Mouse (Mus musculus): ENCODE results near the gene Ifi202b. TPM values are rescaled to one million over a fixed set of nuclear protein-coding genes. Genes with fewer than 3 reads are reported as not detected.
"Not testable (repeated sequence)": the region's sequence is repeated elsewhere in the genome, so short reads cannot be mapped to it uniquely, and the experiment has no call there.

The Ifi202b gene
- polyA plus RNA-seq, 1 experiment from 2014 or later: not detected

- TF ChIP-seq CTCF (IDR thresholded peaks at IDR 0.05; ENCODE audit: low read depth): no peak
- Histone ChIP-seq H3K9ac (ENCODE audit: low read depth, low read length) (no peak overlapping the region), H3K4me1 (replicated peaks; ENCODE audit: control insufficient read depth, insufficient read depth, low read length) (no peaks in the 10 kb centered on the region), H3K27me3 (replicated peaks; ENCODE audit: control insufficient read depth, insufficient read depth, low read length) (peaks cover 5% of the 10 kb centered on the region; the same call in 1 of the 2 replicates), H3K4me3 (ENCODE audit: low read depth, low read length) (no peak overlapping the region), H3K27ac (ENCODE audit: low read depth, low read length) (no peak overlapping the region), H3K36me3 (ENCODE audit: control insufficient read depth, insufficient read depth) (no peaks in the 10 kb centered on the region), H3K9me3 (ENCODE audit: control insufficient read depth) (no peaks in the 10 kb centered on the region), H3K4me2 (replicated peaks; ENCODE audit: low read depth) (no peak overlapping the region)
- ATAC-seq: no peak
- 39% methylated on average over 1 of the region's 1 CpGs for WGBS
Measured at GRCm38 (mm10) chr1:173953563-173953962, 29.0 kb downstream of the Ifi202b start.

GRCm38 (mm10) chr1:173949044-173949443 lies 33.5 kb downstream of the Ifi202b start:
- H3K36me3 ChIP-seq (ENCODE audit: control insufficient read depth, insufficient read depth); H3K4me3 ChIP-seq (ENCODE audit: low read depth, low read length); H3K4me2 ChIP-seq (replicated peaks; ENCODE audit: low read depth); H3K4me1 ChIP-seq (replicated peaks; ENCODE audit: control insufficient read depth, insufficient read depth, low read length); ATAC-seq; H3K9me3 ChIP-seq (ENCODE audit: control insufficient read depth); H3K27me3 ChIP-seq (replicated peaks; ENCODE audit: control insufficient read depth, insufficient read depth, low read length); H3K27ac ChIP-seq (ENCODE audit: low read depth, low read length); H3K9ac ChIP-seq (ENCODE audit: low read depth, low read length): not testable (repeated sequence)
- WGBS: 74% methylated on average over 2 of the region's 2 CpGs

- not testable (repeated sequence) for H3K9ac ChIP-seq (ENCODE audit: low read depth, low read length); H3K4me3 ChIP-seq (ENCODE audit: low read depth, low read length); H3K36me3 ChIP-seq (ENCODE audit: control insufficient read depth, insufficient read depth); H3K4me1 ChIP-seq (replicated peaks; ENCODE audit: control insufficient read depth, insufficient read depth, low read length); ATAC-seq; H3K9me3 ChIP-seq (ENCODE audit: control insufficient read depth); H3K27ac ChIP-seq (ENCODE audit: low read depth, low read length); H3K4me2 ChIP-seq (replicated peaks; ENCODE audit: low read depth); H3K27me3 ChIP-seq (replicated peaks; ENCODE audit: control insufficient read depth, insufficient read depth, low read length)
Measured at GRCm38 (mm10) chr1:173942780-173943066, 39.8 kb downstream of the Ifi202b start.

GRCm38 (mm10) chr1:173941924-173942779 lies 40.4 kb downstream of the Ifi202b start, which contains the start of the genes Mndal and Ifi203:
Gene Mndal, minus strand, starts transcription at chr1:173942491.
Gene Ifi203, minus strand, starts transcription at chr1:173942672.
- not testable (repeated sequence) for H3K4me2 ChIP-seq (replicated peaks; ENCODE audit: low read depth); H3K4me1 ChIP-seq (replicated peaks; ENCODE audit: control insufficient read depth, insufficient read depth, low read length); H3K36me3 ChIP-seq (ENCODE audit: control insufficient read depth, insufficient read depth); H3K9ac ChIP-seq (ENCODE audit: low read depth, low read length); H3K4me3 ChIP-seq (ENCODE audit: low read depth, low read length); ATAC-seq; H3K27ac ChIP-seq (ENCODE audit: low read depth, low read length); H3K9me3 ChIP-seq (ENCODE audit: control insufficient read depth); H3K27me3 ChIP-seq (replicated peaks; ENCODE audit: control insufficient read depth, insufficient read depth, low read length)
- WGBS: 31% methylated on average over 3 of the region's 3 CpGs

GRCm38 (mm10) chr1:173941522-173941921 lies 41.0 kb downstream of the Ifi202b start:
- not testable (repeated sequence) for H3K9me3 ChIP-seq (ENCODE audit: control insufficient read depth); H3K4me3 ChIP-seq (ENCODE audit: low read depth, low read length); H3K27me3 ChIP-seq (replicated peaks; ENCODE audit: control insufficient read depth, insufficient read depth, low read length); H3K4me1 ChIP-seq (replicated peaks; ENCODE audit: control insufficient read depth, insufficient read depth, low read length); H3K4me2 ChIP-seq (replicated peaks; ENCODE audit: low read depth); H3K36me3 ChIP-seq (ENCODE audit: control insufficient read depth, insufficient read depth); H3K9ac ChIP-seq (ENCODE audit: low read depth, low read length); ATAC-seq; H3K27ac ChIP-seq (ENCODE audit: low read depth, low read length)
- 80% methylated on average over 2 of the region's 2 CpGs for WGBS

GRCm38 (mm10) chr1:173919279-173919678 lies 63.3 kb downstream of the Ifi202b start:
- H3K27ac ChIP-seq (ENCODE audit: low read depth, low read length); H3K36me3 ChIP-seq (ENCODE audit: control insufficient read depth, insufficient read depth); H3K9me3 ChIP-seq (ENCODE audit: control insufficient read depth); H3K4me2 ChIP-seq (replicated peaks; ENCODE audit: low read depth); H3K27me3 ChIP-seq (replicated peaks; ENCODE audit: control insufficient read depth, insufficient read depth, low read length); H3K9ac ChIP-seq (ENCODE audit: low read depth, low read length); H3K4me3 ChIP-seq (ENCODE audit: low read depth, low read length); H3K4me1 ChIP-seq (replicated peaks; ENCODE audit: control insufficient read depth, insufficient read depth, low read length); ATAC-seq: not testable (repeated sequence)
- 60% methylated on average over 3 of the region's 3 CpGs for whole genome bisulfite sequencing

GRCm38 (mm10) chr1:173914559-173914958 lies 68.0 kb downstream of the Ifi202b start:
- WGBS: 90% methylated on average over 2 of the region's 2 CpGs
- TF ChIP-seq CTCF (IDR thresholded peaks at IDR 0.05; ENCODE audit: low read depth): no peak
- no peak overlapping the region for H3K4me2 ChIP-seq (replicated peaks; ENCODE audit: low read depth)
- H3K36me3 ChIP-seq (ENCODE audit: control insufficient read depth, insufficient read depth): no peaks in the 10 kb centered on the region
- no peak overlapping the region for H3K27ac ChIP-seq (ENCODE audit: low read depth, low read length)
- ATAC-seq: no peak
- no peaks in the 10 kb centered on the region for H3K27me3 ChIP-seq (replicated peaks; ENCODE audit: control insufficient read depth, insufficient read depth, low read length)
- no peaks in the 10 kb centered on the region for H3K4me1 ChIP-seq (replicated peaks; ENCODE audit: control insufficient read depth, insufficient read depth, low read length)
- no peak overlapping the region for H3K9ac ChIP-seq (ENCODE audit: low read depth, low read length)
- H3K4me3 ChIP-seq (ENCODE audit: low read depth, low read length): no peak overlapping the region
- no peaks in the 10 kb centered on the region for H3K9me3 ChIP-seq (ENCODE audit: control insufficient read depth)

- H3K9ac ChIP-seq (ENCODE audit: low read depth, low read length); H3K27me3 ChIP-seq (replicated peaks; ENCODE audit: control insufficient read depth, insufficient read depth, low read length); ATAC-seq; H3K4me2 ChIP-seq (replicated peaks; ENCODE audit: low read depth); H3K27ac ChIP-seq (ENCODE audit: low read depth, low read length); H3K4me1 ChIP-seq (replicated peaks; ENCODE audit: control insufficient read depth, insufficient read depth, low read length); H3K9me3 ChIP-seq (ENCODE audit: control insufficient read depth); H3K36me3 ChIP-seq (ENCODE audit: control insufficient read depth, insufficient read depth); H3K4me3 ChIP-seq (ENCODE audit: low read depth, low read length): not testable (repeated sequence)
Measured at GRCm38 (mm10) chr1:173913256-173913791, 69.2 kb downstream of the Ifi202b start.

All from intestine, postnatal 0 days (tissue).